Mouse (Mus musculus) stomach, postnatal 0 days (tissue): ENCODE data around the gene Bnc2.

ENCODE experiments used
- CTCF ChIP-seq: IDR thresholded peaks from 2 replicates; pipeline ENCODE4 v1.5.1; 2016; ENCODE audit warnings: antibody characterized with exemption, low read depth, mild to moderate bottlenecking, moderate library complexity
- EP300 ChIP-seq: optimal IDR thresholded peaks from 2 replicates; pipeline ENCODE3; 2016; ENCODE audit warnings: antibody characterized with exemption

- no peak for TF ChIP-seq CTCF
- no peak for TF ChIP-seq EP300
These were observed 399.0 kb downstream of the Bnc2 start for GRCm38 (mm10) chr4:84276081-84276480.
